Mouse (Mus musculus) adipocyte (in vitro differentiated cells): ENCODE results near the gene Rabgap1l.

ENCODE experiments used
- DNase-seq: peaks from one replicate; pipeline ENCODE4 v3.0.0-alpha.2; 2016; ENCODE audit warnings: low spot score

The Rabgap1l gene

GRCm38 (mm10) chr1:160594576-160594975 lies 198.4 kb downstream of the Rabgap1l start:
- DNase-seq, result no peak

- DNase-seq, result no peak
Measured at GRCm38 (mm10) chr1:160594066-160594465, 198.9 kb downstream of the Rabgap1l start.

- peak; percentile 55 for DNase-seq
Measured at GRCm38 (mm10) chr1:160588911-160589590, 204.0 kb downstream of the Rabgap1l start.

DNA sequence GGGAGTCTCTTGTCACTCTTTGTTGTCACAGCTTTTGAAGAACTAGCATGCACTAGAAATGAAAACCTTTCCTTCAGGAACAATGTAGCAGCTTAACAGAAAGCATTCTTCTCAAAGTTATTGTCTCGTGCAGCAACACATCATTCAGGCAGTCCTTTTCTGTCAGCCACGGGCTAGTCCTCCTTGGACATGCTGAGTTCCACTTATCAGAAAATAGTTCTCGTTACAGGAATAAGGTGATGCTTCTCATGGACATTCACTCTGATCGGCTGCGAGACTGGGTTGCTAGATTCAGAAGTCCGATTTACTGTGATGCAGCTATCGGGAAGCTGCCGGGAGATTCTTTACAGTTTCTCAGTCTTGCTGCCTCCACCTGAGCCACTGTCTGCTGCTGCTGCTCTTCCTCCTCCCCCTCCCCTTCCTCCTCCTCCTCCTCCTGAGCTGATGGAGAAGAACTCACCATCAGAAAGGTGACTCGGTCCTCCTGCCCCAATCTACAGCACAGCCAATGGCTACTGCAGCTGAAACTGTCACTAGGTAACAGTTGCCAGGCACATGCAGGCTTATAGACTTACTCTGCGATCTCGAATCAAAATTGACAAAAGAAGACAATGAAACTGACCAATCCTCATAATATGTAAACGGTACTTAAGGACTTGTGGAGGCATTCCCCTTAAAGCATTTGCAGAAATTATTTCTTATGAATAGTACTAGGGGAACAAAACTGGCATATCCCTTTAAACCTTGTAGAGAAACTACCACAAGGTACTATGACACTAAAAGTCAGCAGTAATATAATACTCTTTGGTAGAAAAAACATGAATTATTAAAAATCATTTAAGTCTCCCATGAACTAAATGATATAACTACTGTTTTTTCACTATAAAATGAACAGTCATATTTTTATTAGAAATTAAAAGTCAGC lies 213.4 kb downstream of the Rabgap1l start:
- DNase-seq, result no peak

DNA sequence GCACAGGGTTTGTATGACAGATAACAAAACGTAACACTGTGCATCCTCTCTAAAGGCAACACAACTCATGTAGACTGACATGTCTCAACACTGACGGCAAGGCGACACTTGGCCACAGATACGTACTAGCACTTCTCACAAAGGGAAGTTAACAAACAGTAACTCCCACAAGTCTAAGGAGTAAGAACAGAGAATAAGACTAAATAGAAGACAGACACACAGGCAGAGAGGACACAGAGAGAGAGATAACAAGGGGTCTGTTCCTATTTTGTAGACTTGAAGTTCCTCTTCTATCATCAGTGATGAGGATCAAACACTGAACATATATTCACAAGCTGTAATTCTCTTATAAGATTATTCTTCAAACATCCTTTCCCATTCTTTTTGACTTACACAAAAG lies 216.9 kb downstream of the Rabgap1l start:
- DNase-seq, result no peak

- no peak for DNase-seq
Measured at GRCm38 (mm10) chr1:160574039-160574438, 219.0 kb downstream of the Rabgap1l start.

DNA sequence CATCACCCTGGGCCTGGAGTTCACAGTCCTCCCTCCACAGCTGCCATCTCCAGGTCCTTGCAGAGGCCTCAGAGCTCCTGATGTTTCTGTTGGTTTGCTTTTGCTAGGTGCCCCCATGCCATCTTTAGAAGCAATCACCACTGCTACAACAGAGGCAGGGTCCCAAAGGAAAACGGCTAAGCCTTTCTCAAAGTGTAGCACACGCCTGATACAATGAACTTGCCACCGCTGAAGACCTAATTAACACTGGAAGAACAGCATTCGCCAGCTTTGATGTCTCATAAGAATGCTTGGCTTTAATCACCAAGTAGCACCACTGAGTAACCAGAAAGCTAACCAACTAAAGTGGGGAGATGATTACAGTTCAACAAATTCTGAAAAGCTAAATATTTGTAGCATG lies 226.6 kb downstream of the Rabgap1l start:
- DNase-seq, result no peak

DNA sequence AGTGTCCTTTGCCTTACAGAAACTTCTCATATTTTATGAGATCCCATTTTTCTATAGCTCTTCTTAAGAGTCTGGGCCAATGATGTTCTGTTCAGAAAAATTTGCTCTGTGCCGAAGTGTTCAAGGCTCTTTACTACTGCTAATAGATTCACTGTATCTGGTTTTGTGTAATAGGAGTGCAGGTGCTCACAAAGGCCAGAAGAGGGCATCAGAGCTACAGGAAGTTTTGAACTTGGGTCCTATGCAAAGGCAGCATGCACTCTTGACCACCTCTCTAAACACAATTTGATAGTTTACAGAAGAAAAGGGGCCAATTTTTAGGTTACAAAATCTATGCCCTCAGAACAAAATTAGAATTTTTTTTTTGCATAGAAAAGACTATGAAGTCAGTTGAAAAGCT lies 231.6 kb downstream of the Rabgap1l start:
- peak; percentile 35 for DNase-seq

DNA sequence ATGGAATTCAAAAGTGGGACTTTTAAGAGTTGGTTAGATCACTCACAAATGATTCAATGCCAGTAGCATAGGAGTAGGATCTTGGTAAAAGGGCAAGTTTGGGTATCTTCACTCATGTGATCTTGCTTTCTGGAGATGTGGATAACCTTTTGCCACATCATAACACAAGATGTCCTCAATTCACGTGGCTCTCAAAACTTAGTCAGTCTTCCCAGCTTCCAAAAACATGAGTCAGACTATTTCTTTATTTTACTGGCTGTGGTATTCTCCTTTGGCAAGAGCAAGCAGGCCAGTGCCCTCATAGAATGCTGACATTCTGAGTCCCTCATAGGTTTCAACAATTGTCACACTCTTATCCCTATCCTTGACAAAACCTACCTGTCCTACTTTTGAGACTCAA lies 242.4 kb downstream of the Rabgap1l start:
- DNase-seq, result peak; percentile 35

- DNase-seq, result peak; percentile 31
Measured at GRCm38 (mm10) chr1:160547934-160548876, 244.8 kb downstream of the Rabgap1l start.

DNA sequence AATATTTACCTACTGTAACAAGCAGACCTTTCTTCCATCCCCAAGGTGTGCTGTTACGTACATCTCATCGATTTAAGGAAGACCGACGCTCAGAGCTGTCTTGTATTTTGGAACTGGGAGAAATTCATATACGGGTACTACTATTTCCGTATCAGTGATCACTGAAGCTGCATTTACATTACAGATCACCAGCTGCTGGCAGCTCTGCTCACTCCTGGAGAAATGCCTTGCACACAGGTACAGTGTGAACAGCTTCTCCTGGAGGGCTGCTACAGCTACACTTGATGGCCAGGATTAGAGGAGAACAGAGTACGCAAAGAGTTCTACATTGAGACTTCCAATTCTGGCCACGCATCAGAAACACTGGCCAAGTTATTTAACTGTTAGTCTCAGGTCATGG lies 257.4 kb downstream of the Rabgap1l start:
- DNase-seq, result no peak

DNA sequence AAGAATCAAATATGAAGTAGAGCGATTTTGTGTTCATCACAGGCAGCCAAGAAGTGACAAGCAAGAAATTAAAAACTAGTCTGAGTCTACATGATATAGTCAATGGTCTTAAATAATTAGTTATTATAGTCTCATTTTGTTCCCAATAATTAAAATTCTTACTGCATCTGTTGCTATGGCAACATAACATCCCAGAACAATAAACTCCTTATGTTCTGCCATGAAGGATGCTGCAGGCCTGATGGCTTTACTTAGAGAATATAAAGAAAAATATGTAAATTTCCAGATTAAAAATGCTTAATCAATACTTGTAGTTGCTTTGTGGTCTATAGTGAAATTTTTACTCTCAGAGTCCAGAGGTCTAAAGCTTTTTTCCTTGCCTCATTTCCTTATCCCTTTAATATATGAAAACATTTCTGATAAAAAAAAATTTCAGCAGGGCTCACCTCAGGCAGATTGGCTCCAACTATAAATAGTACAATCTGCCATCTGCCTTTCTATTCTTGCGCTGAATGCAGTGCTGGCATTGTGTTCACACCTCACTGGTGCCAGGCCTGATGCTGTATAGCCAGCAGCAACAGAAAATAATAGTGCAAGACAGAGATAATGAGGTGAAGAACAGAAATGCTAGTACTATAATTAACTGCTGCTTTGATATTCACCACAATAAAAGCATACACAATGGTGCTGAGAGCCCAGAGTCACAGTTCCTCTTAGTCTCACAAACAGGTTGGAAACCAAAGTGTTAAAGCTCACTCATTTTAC lies 258.3 kb downstream of the Rabgap1l start:
- DNase-seq, result no peak

DNA sequence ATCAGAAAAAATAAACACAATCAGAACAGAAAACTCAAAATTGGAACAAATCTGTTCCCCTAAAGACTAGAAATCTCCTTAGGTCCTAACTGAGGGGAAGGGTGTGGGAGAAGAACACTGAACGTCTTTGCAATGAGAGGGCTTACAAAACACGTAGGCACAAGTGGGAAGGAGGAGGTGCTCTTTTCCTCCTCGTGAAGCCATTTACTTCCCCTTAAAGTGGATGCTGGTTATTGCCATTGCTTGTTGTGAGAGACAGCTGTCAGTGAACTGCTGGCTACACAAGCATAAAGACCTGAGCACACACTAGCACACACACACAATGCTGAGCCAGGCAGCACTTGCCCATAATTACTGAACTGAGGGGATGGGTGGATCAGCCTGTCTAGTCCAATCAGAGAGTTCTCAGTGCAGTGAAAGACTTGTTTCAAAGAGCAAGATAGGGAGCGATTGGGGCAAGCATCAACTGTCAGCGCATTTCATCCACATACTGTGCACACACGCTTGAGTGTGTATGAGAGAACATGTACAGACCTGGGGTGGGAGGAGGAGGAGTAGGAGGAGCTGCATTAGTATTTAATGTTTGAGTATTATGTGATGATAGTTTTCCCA lies 259.7 kb downstream of the Rabgap1l start:
- DNase-seq, result no peak

DNA sequence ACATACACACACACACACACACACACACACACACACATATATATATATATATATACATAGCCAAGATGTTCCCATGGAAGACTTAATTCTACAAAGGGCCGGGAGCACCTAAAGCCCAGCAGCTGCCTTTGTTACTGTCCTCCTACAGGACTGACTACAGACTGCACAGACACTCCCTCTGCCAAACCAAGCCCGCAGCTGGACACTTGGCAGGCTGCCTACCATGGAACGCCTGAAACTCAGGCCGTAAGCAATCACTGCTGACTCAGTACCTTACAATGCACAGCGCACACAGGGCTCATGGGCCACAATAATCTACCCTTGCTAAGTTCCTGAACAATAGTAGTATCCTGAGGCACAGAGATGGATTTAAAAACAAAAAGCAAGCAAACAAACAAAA lies 261.6 kb downstream of the Rabgap1l start:
- peak; percentile 92 for DNase-seq

- DNase-seq, result no peak
Measured at GRCm38 (mm10) chr1:160521918-160522317, 271.1 kb downstream of the Rabgap1l start.

GRCm38 (mm10) chr1:160520665-160521064 lies 272.3 kb downstream of the Rabgap1l start:
- DNase-seq, result peak; percentile 13

DNA sequence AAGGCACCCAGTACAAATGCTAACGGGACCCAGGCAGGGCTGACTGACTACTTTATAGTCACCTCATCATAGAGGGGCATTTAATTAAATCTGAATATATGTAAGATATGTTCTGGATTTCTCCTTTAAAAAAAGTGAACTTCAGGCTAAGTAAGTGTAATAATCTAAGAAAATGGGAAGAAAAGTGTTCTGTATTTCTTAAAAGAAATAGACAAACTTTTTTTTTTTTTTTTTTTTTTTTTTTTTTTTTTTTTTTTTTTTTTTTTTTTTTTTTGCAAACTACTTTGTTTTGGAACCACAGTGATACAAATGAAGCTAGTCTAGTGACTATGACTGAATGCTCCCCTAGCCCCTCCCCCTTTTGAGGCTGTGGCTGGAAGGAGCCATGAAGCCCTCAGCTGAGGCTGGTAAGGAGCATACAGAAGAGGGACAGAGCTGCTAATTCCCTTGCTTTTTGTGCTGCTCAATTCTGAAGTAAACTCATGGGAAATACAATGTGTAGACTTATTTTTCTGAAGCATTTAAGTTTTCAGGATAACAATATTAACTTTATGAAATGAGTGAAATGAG lies 273.0 kb downstream of the Rabgap1l start:
- DNase-seq, result peak; percentile 4

GRCm38 (mm10) chr1:160518552-160518951 lies 274.5 kb downstream of the Rabgap1l start:
- DNase-seq, result no peak

DNA sequence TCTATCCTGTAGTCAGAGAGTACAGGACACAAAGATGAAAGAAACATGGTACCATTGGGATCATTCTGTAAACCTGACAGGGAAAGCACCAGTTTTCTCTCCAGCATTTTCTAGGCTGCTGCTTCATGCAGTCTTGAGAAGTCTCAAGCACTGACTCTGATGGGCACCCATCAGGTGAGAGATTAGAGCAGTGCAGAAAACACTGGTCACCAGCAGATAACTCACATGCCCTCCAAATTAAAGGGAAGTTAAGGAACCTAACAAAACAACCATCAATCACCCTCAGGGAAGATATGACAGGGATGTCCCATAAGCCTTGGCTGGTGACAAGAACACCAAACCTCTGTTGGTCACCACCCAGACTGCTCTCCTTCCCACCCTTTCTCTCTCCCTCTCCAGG lies 285.2 kb downstream of the Rabgap1l start:
- DNase-seq, result no peak

DNA sequence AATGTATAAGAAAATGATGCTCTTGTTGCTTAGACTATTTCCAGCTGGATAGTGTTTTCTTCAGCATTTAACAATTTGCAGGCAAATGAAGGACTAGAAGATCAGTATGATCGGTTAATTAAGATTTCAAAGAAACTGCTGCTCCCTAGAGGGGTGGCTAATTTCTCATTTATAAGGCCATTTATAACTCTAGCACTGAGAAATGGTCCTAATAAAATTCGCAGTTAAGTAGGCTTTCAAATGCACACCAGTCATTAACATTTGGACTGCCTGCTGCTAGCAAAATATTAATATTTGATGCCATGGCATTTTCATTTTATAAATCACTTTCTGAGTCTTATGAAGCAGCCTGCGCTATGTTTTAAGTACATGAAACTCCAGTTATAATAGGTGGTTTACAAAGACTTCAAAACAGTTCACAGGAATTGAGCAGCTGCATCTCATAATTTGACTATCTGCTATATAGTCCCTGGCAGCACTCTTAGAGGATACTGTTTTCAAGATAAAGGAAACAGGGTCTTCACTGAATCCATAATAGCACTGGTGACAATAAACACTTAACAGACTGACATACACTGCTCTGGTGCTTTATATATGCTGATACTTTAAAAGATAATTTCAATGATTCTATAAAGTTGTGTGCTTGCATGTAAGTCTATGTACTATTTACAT lies 296.0 kb downstream of the Rabgap1l start:
- no peak for DNase-seq
